In genomic region chr2:114621781-114622549, GRCm38 (mm10) we compare ENCODE assay signal across 10 mouse cellular contexts. TPM values are rescaled to one million over a fixed set of nuclear protein-coding genes. Genes with fewer than 3 reads are reported as not detected.
DNase-seq lines count a peak whose midpoint lies in the region; ATAC-seq lines count a peak whose summit lies in the region.
"Had no signal": no experiment of that assay in that cellular context is flagged by ENCODE, and none has a peak within 500 bp of the region (broad histone marks: within the 10 kb centered on the region; RNA-seq: fewer than 3 reads in every experiment).

No protein-coding gene starts in this region.

- ATAC-seq in CD4-positive, CD25-positive, alpha-beta regulatory T cell, adult 4 months, result no peak
- ATAC-seq in hindbrain, embryonic 15.5 days (ENCODE audit: low FRiP score, low read depth), result peak; percentile 77
- peak; percentile 73; the same call in 1 of the 2 replicates for ATAC-seq in midbrain, embryonic 13.5 days
- ATAC-seq in megakaryocyte-erythroid progenitor cell, adult 5-6 weeks (replicated peaks; ENCODE audit: low FRiP score, low TSS enrichment, poor library complexity, severe bottlenecking), result no peak

- H3K27me3 ChIP-seq in hindbrain, embryonic 15.5 days, result no peaks in the 10 kb centered on the region
- H3K27me3 ChIP-seq in midbrain, embryonic 13.5 days, result no peaks in the 10 kb centered on the region
- H3K27me3 ChIP-seq: embryonic facial prominence, embryonic 13.5 days had no signal

- 36% methylated on average over 5 of the region's 5 CpGs for WGBS in hindbrain, embryonic 15.5 days
- 28% methylated on average over 5 of the region's 5 CpGs for WGBS in midbrain, embryonic 13.5 days

- no peaks in the 10 kb centered on the region for H3K36me3 ChIP-seq in hindbrain, embryonic 15.5 days
- H3K36me3 ChIP-seq in midbrain, embryonic 13.5 days, result no peaks in the 10 kb centered on the region
- H3K36me3 ChIP-seq: embryonic facial prominence, embryonic 13.5 days; limb, embryonic 13.5 days had no signal

- intact Hi-C loops in left cerebral cortex, postnatal 14 days (cut with DNase I), result loop anchor here (5.0 to 10.0 kb wide), 4 partner anchors 357 to 1480 kb away; no protein-coding TSS in a partner anchor

- DNase-seq in CD4-positive, CD25-positive, alpha-beta regulatory T cell, adult 2 months (ENCODE audit: low read depth, low spot score), result peak; percentile 17
- DNase-seq in left cerebral cortex, postnatal 14 days (ENCODE audit: low spot score in 2 of 2), result peak; percentile 15 to 48
- DNase-seq in left cerebral cortex, adult 8-10 months (ENCODE audit: low spot score in 2 of 2), result no peak
- no peak for DNase-seq in gastrocnemius, adult 18-20 months (ENCODE audit: low spot score)

- peaks cover 11% of the 10 kb centered on the region for H3K4me1 ChIP-seq in hindbrain, embryonic 15.5 days (replicated peaks)
- H3K4me1 ChIP-seq in midbrain, embryonic 13.5 days (replicated peaks), result peaks cover 10% of the 10 kb centered on the region

- no peaks in the 10 kb centered on the region for H3K9me3 ChIP-seq in hindbrain, embryonic 15.5 days
- no peaks in the 10 kb centered on the region for H3K9me3 ChIP-seq in midbrain, embryonic 13.5 days
- H3K9me3 ChIP-seq: embryonic facial prominence, embryonic 13.5 days; limb, embryonic 13.5 days had no signal

- H3K27ac ChIP-seq in hindbrain, embryonic 15.5 days (replicated peaks), result 0 out of 2 replicates have a peak overlapping the region, but pooled peaks have one; percentile 30
- H3K27ac ChIP-seq in midbrain, embryonic 13.5 days, result no peak overlapping the region
- H3K27ac ChIP-seq: embryonic facial prominence, embryonic 13.5 days; limb, embryonic 13.5 days had no signal

- H3K9ac ChIP-seq in hindbrain, embryonic 15.5 days, result no peak overlapping the region
- H3K9ac ChIP-seq in midbrain, embryonic 13.5 days (replicated peaks), result no peak overlapping the region
- H3K9ac ChIP-seq: embryonic facial prominence, embryonic 13.5 days; limb, embryonic 13.5 days had no signal

- no peak overlapping the region for H3K4me3 ChIP-seq in hindbrain, embryonic 15.5 days
- no peak overlapping the region for H3K4me3 ChIP-seq in midbrain, embryonic 13.5 days (replicated peaks)
- H3K4me3 ChIP-seq: embryonic facial prominence, embryonic 13.5 days; limb, embryonic 13.5 days had no signal

- peak overlapping the region; percentile 35 for H3K4me2 ChIP-seq in hindbrain, embryonic 15.5 days
- H3K4me2 ChIP-seq in midbrain, embryonic 13.5 days (replicated peaks), result no peak overlapping the region
- H3K4me2 ChIP-seq: embryonic facial prominence, embryonic 13.5 days; limb, embryonic 13.5 days had no signal

RNA-seq across cellular contexts. Expression of gene Dph6, which starts 32.8 kb away (rescaled TPM):
- 10 to 100 TPM; 16.8 to 20.9 TPM for polyA plus RNA-seq in CD4-positive, CD25-positive, alpha-beta regulatory T cell, adult 4 months (2017; shearing (Covaris generic))
- 10 to 100 TPM; 15.8 to 15.9 TPM for total RNA-seq in left cerebral cortex, postnatal 14 days (2021)
- total RNA-seq in left cerebral cortex, adult 8-10 months (2022), result 10 to 100 TPM; 14.0 to 16.5 (median 14.6) TPM
- polyA plus RNA-seq in hindbrain, embryonic 15.5 days (2015; fragmentation: Nextera tagmentation; extraction: Ambion mirVana), result 13.8 and 14.9 TPM in 2 replicates
- polyA plus RNA-seq in midbrain, embryonic 13.5 days (2015; fragmentation: Nextera tagmentation; extraction: Ambion mirVana), result 17.8 and 17.9 TPM in 2 replicates
- 30.6 and 35.7 TPM in 2 replicates for total RNA-seq in megakaryocyte-erythroid progenitor cell, adult 5-6 weeks (2014; fragmentation: Nextera tagmentation)
- total RNA-seq in megakaryocyte-erythroid progenitor cell, adult 5-6 weeks (2017), result 20.3 and 21.9 TPM in 2 replicates
- total RNA-seq in gastrocnemius, adult 18-20 months (2021), result 1 to 10 TPM; 4.2 to 5.1 TPM

Comparison
In these comparisons a context has a peak if more than half of its experiments do, and no peak if none do; other contexts are left out.
1. DNase-seq: peak in CD4-positive, CD25-positive, alpha-beta regulatory T cell, adult 2 months (single experiment) and left cerebral cortex, postnatal 14 days (2 of 2); none in left cerebral cortex, adult 8-10 months (0 of 2) and gastrocnemius, adult 18-20 months (single experiment).
2. ATAC-seq: peak in hindbrain, embryonic 15.5 days (single experiment) and midbrain, embryonic 13.5 days (single experiment); none in CD4-positive, CD25-positive, alpha-beta regulatory T cell, adult 4 months (single experiment) and megakaryocyte-erythroid progenitor cell, adult 5-6 weeks (single experiment).